Mouse (Mus musculus) spleen, postnatal 0 days (tissue): ENCODE measurements around the gene Cxcr1. TPM values are rescaled to one million over a fixed set of nuclear protein-coding genes. Genes with fewer than 3 reads are reported as not detected.

ENCODE experiments used
- microRNA counts: library from miRNA; unstranded; fragments of <30 nt; microRNA quantifications from one replicate; lab custom pipeline; 2015
- polyA plus RNA-seq: library from polyadenylated mRNA; unstranded; fragments of >200 nt; fragmentation: Nextera tagmentation; extraction: Ambion mirVana; gene quantifications from 2 replicates; pipeline ENCODE4 v1.2.1, GENCODE M21; 2015

Cxcr1 gene
- polyA plus RNA-seq = not detected in 2 replicates

GRCm38 (mm10) chr1:74194445-74194844 is at the start of gene Cxcr1:
TSS of gene Cxcr1 (minus strand) at chr1:74194631.

GRCm38 (mm10) chr1:74235938-74236589 is 41.6 kb upstream of the Cxcr1 start, which contains the start of gene Arpc2:
TSS of gene Arpc2 (plus strand) at chr1:74236084.

GRCm38 (mm10) chr1:74153461-74154184 is 40.8 kb downstream of the Cxcr1 start, which contains the start of gene Cxcr2:
TSS of gene Cxcr2 (plus strand) at chr1:74153989.

MicroRNA genes within 50 kb of the gene (microRNA counts, 519-probe panel; counts per million panel counts)
- microRNA mmu-miR-1928 (lab: Ali Mortazavi, UCI) = 88.3 counts per million

Other genes with a start within 250 kb of the Cxcr1 start
- 31.9 and 33.4 TPM in 2 replicates for gene Tns1, start 70.2 kb downstream of the Cxcr1 start, polyA plus RNA-seq
- 0.13 and 0.34 TPM in 2 replicates for gene Rufy4, start 69.1 kb downstream of the Cxcr1 start, polyA plus RNA-seq
- gene Cxcr2, start 40.6 kb downstream of the Cxcr1 start, polyA plus RNA-seq = 19.3 and 24.9 TPM in 2 replicates
- 317 and 369 TPM in 2 replicates for gene Arpc2, start 41.5 kb upstream of the Cxcr1 start, polyA plus RNA-seq
- gene Gpbar1, start 83.9 kb upstream of the Cxcr1 start, polyA plus RNA-seq = 0.16 and 0.34 TPM in 2 replicates
- 94.4 and 109 TPM in 2 replicates for gene Aamp, start 90.1 kb upstream of the Cxcr1 start, polyA plus RNA-seq
- gene Pnkd, start 90.3 kb upstream of the Cxcr1 start, polyA plus RNA-seq = 40.9 and 42.6 TPM in 2 replicates
- 20.2 and 21.1 TPM in 2 replicates for gene Tmbim1, start 111.0 kb upstream of the Cxcr1 start, polyA plus RNA-seq
- 0.16 and 0.20 TPM in 2 replicates for gene Catip, start 167.5 kb upstream of the Cxcr1 start, polyA plus RNA-seq
- gene Slc11a1, start 180.6 kb upstream of the Cxcr1 start, polyA plus RNA-seq = 17.5 and 24.0 TPM in 2 replicates
- 41.8 and 50.5 TPM in 2 replicates for gene Ctdsp1, start 196.9 kb upstream of the Cxcr1 start, polyA plus RNA-seq
- gene Vil1, start 214.7 kb upstream of the Cxcr1 start, polyA plus RNA-seq = 0.11 and 0.14 TPM in 2 replicates